Mouse (Mus musculus): ENCODE data around the gene Dusp1.

DNA sequence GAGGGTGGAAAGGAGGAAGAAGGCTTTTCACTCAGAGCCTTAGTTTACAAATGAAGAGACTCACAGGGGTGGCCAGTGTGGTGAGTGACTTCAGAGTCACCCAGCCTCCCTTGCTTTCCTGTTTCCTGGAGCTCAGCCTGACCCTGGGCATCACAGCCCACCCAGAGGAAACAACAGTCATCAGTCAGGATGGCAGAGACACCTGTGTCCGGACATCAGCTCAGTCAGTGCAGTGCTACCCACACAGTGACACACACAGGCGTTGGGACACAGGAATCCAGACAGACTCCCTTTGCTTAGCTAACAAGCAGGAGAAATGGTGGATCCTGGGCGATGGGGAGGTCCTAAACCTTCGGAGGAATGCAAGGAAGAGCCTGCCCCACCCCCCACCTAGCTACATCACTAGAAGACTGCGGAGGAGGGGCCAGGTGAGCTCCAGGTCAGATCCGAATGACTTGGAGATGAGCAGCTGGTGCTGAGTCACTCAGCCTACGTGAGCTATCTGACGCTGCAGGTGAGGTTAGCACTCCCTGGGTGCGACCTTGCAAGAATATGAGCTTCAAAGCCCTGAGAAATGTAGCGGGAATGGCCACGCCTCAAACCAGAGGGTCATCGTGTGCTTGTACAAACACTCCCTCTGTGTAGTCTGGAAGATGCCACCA lies 12.6 kb downstream of the Dusp1 start:
- TF ChIP-seq POLR2A (IDR thresholded peaks at IDR 0.05; ENCODE audit: insufficient read depth, low read depth, low read length) (no peak), CTCF (IDR thresholded peaks at IDR 0.05) (no peak), EP300 (IDR thresholded peaks at IDR 0.05; ENCODE audit: insufficient read depth, low read depth, low read length) (no peak)

Measured in heart, adult 2 months (tissue).